Mouse (Mus musculus): ENCODE data around the gene Ptms.

GRCm38 (mm10) chr6:124883351-124883750 is 36.6 kb downstream of the Ptms start:
- no peak for TF ChIP-seq EP300 (optimal IDR thresholded peaks at IDR 0.05)
- TF ChIP-seq CTCF (IDR thresholded peaks at IDR 0.05; ENCODE audit: low read depth), result no peak
